Mouse (Mus musculus) forebrain, embryonic 12.5 days (tissue): Measurements from ENCODE around the gene Apc2. TPM values are rescaled to one million over a fixed set of nuclear protein-coding genes. Genes with fewer than 3 reads are reported as not detected.

Experiments used
- ATAC-seq: fragments of 200-750 bp; cut with Nextera tagmentation; 2 replicates; pipeline ENCODE4 v1.8.0; 2017; ENCODE audit warnings: moderate TSS enrichment; ENCODE audit not compliant: low FRiP score
- H3K27ac ChIP-seq: fragments of 300-500 bp; sonication (generic); 2 replicates; pipeline ENCODE4 v1.5.1; 2016; ENCODE audit warnings: mild to moderate bottlenecking
- H3K27me3 ChIP-seq: fragments of 300-500 bp; sonication (generic); 2 replicates; pipeline ENCODE4 v1.6.1; 2016; ENCODE audit warnings: mild to moderate bottlenecking
- H3K36me3 ChIP-seq: fragments of 300-500 bp; sonication (generic); replicated peaks from 2 replicates; pipeline ENCODE4 v1.6.1; 2016; ENCODE audit warnings: mild to moderate bottlenecking
- H3K4me1 ChIP-seq: fragments of 300-500 bp; sonication (generic); 2 replicates; pipeline ENCODE4 v1.6.1; 2016
- H3K4me2 ChIP-seq: fragments of 300-500 bp; sonication (generic); 2 replicates; pipeline ENCODE4 v1.6.1; 2016; ENCODE audit warnings: mild to moderate bottlenecking, moderate library complexity
- H3K4me3 ChIP-seq: fragments of 300-500 bp; sonication (generic); replicated peaks from 2 replicates; pipeline ENCODE4 v1.5.1; 2016; ENCODE audit warnings: mild to moderate bottlenecking
- H3K9ac ChIP-seq: fragments of 300-500 bp; sonication (generic); 2 replicates; pipeline ENCODE4 v1.6.1; 2016; ENCODE audit warnings: mild to moderate bottlenecking
- H3K9me3 ChIP-seq: fragments of 300-500 bp; sonication (generic); 2 replicates; pipeline ENCODE4 v1.6.1; 2016
- WGBS: fragments of 180-500 bp; shearing (Covaris S2); methylation state at CpG from one replicate; pipeline ENCODE4 v1.1.7; 2016; 5-methylcytosine and 5-hydroxymethylcytosine counted together
- microRNA-seq: library from miRNA; unstranded; fragments of <30 nt; microRNA quantifications from one replicate; pipeline ENCODE4, GENCODE M21; 2017
- polyA plus RNA-seq: library from polyadenylated mRNA; unstranded; fragments of >200 nt; fragmentation: Nextera tagmentation; extraction: Ambion mirVana; gene quantifications from 2 replicates; pipeline ENCODE4 v1.2.1, GENCODE M21; 2016

Gene Apc2
- polyA plus RNA-seq, 1 experiment from 2014 or later = 144 TPM

DNA sequence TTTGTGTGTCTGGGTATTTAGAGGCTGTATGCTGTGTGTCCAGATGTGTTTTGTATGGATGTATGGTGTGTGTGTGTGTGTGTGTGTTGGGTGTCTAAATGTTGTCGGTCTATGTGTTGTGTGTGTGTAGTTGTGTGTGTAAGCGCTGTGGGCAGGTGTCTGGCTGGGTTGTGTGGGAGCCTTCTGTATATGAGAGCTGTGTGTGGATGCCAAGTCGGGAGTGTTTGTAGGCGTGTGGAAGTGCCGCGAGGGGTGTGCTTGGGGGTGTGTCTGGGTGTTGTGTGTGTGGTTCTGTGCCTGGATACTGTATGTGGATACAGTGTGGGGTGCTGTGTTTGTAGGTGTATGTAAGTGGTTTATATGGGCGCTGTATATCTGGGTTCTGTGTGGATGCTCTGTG lies 61.6 kb downstream of the Apc2 start:
- no peak for ATAC-seq
- H3K36me3 ChIP-seq = no peaks in the 10 kb centered on the region
- 41% methylated on average over 7 of the region's 7 CpGs for WGBS
- H3K9me3 ChIP-seq = no peaks in the 10 kb centered on the region
- no peak overlapping the region for H3K9ac ChIP-seq
- peaks cover 84% of the 10 kb centered on the region for H3K27me3 ChIP-seq
- H3K4me3 ChIP-seq = peak overlapping the region; percentile 23; the same call in 1 of the 2 replicates
- peak overlapping the region; percentile 38; the same call in 1 of the 2 replicates for H3K4me2 ChIP-seq
- H3K27ac ChIP-seq = no peak overlapping the region
- H3K4me1 ChIP-seq = peaks cover 16% of the 10 kb centered on the region

DNA sequence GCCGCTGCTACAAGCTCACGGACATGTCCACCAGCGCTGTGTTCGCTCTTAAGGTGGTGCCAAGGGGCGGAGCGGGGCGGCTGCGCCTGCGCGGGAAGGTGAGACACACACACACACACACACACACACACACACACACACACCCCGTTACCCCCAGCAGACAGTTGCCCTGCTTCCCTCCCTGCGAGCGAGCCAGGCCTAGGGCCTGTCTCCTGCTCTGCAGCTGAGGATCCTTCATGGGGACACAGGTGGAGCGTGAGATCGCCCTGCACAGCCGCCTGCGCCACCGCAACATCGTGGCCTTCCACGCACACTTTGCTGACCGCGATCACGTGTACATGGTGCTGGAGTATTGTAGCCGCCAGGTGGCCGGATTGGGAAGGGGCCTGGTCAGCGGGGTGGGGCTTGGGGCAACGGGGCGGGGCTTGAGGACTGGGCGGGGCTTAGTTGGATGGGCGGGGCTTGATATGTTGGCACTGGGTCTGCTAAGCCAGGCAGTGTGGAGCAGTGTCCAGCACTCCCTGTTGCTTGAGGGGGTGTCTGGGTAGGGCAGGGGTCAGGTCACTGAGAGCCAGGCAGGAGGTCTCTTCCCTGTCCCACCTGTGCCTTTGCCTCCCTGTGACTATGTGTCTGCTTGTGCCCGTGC lies 62.3 kb downstream of the Apc2 start:
- H3K36me3 ChIP-seq = no peaks in the 10 kb centered on the region
- H3K27me3 ChIP-seq = peaks cover 84% of the 10 kb centered on the region
- 0 out of 2 replicates have a peak overlapping the region, but pooled peaks have one; percentile 33 for H3K9ac ChIP-seq
- WGBS = 4% methylated on average over 31 of the region's 31 CpGs
- 0 out of 2 replicates have a peak, but pooled peaks cover 3% of the 10 kb centered on the region for H3K9me3 ChIP-seq
- 0 out of 2 replicates have a peak, but pooled peaks have one; percentile 33 for ATAC-seq
- no peak overlapping the region for H3K27ac ChIP-seq
- H3K4me1 ChIP-seq = peaks cover 16% of the 10 kb centered on the region
- peak overlapping the region; percentile 23 for H3K4me3 ChIP-seq
- H3K4me2 ChIP-seq = peak overlapping the region; percentile 38

DNA sequence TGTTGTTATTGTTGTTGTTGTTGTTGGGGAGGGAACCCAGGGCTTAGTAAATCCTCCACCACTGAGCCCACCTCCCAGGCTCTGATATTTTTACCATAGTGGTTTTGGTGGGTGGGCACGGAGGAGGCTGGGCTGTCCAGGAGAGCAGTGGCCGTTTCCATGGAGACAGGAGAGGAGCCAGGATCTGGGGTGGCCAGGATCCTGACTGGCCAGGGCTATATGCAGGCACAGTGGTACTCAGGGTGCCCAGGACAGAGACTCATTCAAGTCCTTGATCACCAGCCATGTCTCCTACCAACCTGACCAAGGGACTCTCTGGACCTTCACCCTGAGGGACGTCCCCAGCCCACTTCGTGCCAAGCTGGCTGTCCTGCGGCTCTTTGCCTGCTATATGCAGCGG lies 68.0 kb downstream of the Apc2 start:
- H3K27ac ChIP-seq = no peak overlapping the region
- no peak overlapping the region for H3K4me3 ChIP-seq
- peaks cover 7% of the 10 kb centered on the region for H3K4me1 ChIP-seq
- no peak for ATAC-seq
- no peaks in the 10 kb centered on the region for H3K36me3 ChIP-seq
- H3K4me2 ChIP-seq = no peak overlapping the region
- 0 out of 2 replicates have a peak overlapping the region, but pooled peaks have one; percentile 5 for H3K9ac ChIP-seq
- H3K9me3 ChIP-seq = 0 out of 2 replicates have a peak, but pooled peaks cover 7% of the 10 kb centered on the region
- H3K27me3 ChIP-seq = peaks cover 63% of the 10 kb centered on the region
- 44% methylated on average over 6 of the region's 6 CpGs for WGBS

DNA sequence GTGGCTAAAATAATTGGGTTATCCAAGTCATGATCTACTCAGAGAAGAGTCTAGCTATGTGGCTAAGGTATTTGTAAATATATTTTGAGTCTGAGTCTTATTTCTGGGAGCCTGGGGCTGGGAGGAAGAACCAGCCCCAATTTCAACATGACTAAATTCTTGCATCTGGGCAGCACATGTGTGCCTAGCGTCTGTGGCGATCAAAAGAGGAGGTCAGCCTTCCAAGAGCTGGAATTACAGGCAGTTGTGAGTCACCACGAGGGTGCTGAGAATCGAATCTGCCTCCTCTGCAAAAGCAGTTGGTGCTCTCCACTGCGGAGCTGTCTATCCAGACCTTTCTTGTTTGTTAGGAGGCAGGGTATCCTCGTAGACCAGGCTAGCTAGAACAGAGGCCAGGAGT lies 70.0 kb downstream of the Apc2 start:
- ATAC-seq = no peak
- Histone ChIP-seq H3K27ac (no peak overlapping the region), H3K9ac (no peak overlapping the region), H3K4me1 (peaks cover 7% of the 10 kb centered on the region), H3K27me3 (peaks cover 49% of the 10 kb centered on the region), H3K4me3 (no peak overlapping the region), H3K36me3 (no peaks in the 10 kb centered on the region), H3K4me2 (no peak overlapping the region), H3K9me3 (0 out of 2 replicates have a peak, but pooled peaks cover 8% of the 10 kb centered on the region)
- WGBS = 70% methylated on average over 6 of the region's 6 CpGs

Small RNA genes lying within 50 kb of the gene (microRNA-seq; reads per million reads assigned to microRNA genes)
- gene Mir6911 = 0.97 reads per million

Other genes starting within 250 kb of the Apc2 start
- 434 and 458 TPM in 2 replicates for gene Gpx4, start 248.8 kb upstream of the Apc2 start, polyA plus RNA-seq
- gene Sbno2, start 190.4 kb upstream of the Apc2 start, polyA plus RNA-seq = 14.8 and 16.4 TPM in 2 replicates
- 20.8 and 23.2 TPM in 2 replicates for gene Stk11, start 180.2 kb upstream of the Apc2 start, polyA plus RNA-seq
- gene Atp5d, start 157.3 kb upstream of the Apc2 start, polyA plus RNA-seq = 405 and 428 TPM in 2 replicates
- gene Cbarp, start 155.1 kb upstream of the Apc2 start, polyA plus RNA-seq = 13.2 and 13.8 TPM in 2 replicates
- gene Midn, start 147.7 kb upstream of the Apc2 start, polyA plus RNA-seq = 45.0 and 50.3 TPM in 2 replicates
- gene Cirbp, start 130.0 kb upstream of the Apc2 start, polyA plus RNA-seq = 224 and 240 TPM in 2 replicates
- 11.1 and 11.6 TPM in 2 replicates for gene 1600002K03Rik, start 123.0 kb upstream of the Apc2 start, polyA plus RNA-seq
- gene Efna2, start 116.5 kb upstream of the Apc2 start, polyA plus RNA-seq = 36.4 and 48.9 TPM in 2 replicates
- 55.5 and 58.4 TPM in 2 replicates for gene Mum1, start 69.5 kb upstream of the Apc2 start, polyA plus RNA-seq
- 201 and 216 TPM in 2 replicates for gene Ndufs7, start 46.9 kb upstream of the Apc2 start, polyA plus RNA-seq
- gene Gamt, start 35.0 kb upstream of the Apc2 start, polyA plus RNA-seq = 15.9 and 19.0 TPM in 2 replicates
- gene Dazap1, start 34.5 kb upstream of the Apc2 start, polyA plus RNA-seq = 65.1 and 69.7 TPM in 2 replicates
- gene Rps15, start 3.5 kb upstream of the Apc2 start, polyA plus RNA-seq = 708 and 760 TPM in 2 replicates
- gene 2310011J03Rik, start 24.6 kb downstream of the Apc2 start, polyA plus RNA-seq = 42.6 and 44.4 TPM in 2 replicates
- gene Pcsk4, start 33.5 kb downstream of the Apc2 start, polyA plus RNA-seq = 3.7 and 3.8 TPM in 2 replicates
- 4.1 and 4.4 TPM in 2 replicates for gene Reep6, start 34.0 kb downstream of the Apc2 start, polyA plus RNA-seq
- gene Adamtsl5, start 52.4 kb downstream of the Apc2 start, polyA plus RNA-seq = 0.17 and 0.55 TPM in 2 replicates
- 0.23 and 0.40 TPM in 2 replicates for gene Plk5, start 60.5 kb downstream of the Apc2 start, polyA plus RNA-seq
- gene Mex3d, start 91.7 kb downstream of the Apc2 start, polyA plus RNA-seq = 17.3 and 21.3 TPM in 2 replicates
- gene Mbd3, start 103.6 kb downstream of the Apc2 start, polyA plus RNA-seq = 312 and 327 TPM in 2 replicates
- 371 and 400 TPM in 2 replicates for gene Uqcr11, start 110.9 kb downstream of the Apc2 start, polyA plus RNA-seq
- gene Tcf3, start 137.7 kb downstream of the Apc2 start, polyA plus RNA-seq = 203 and 205 TPM in 2 replicates
- 0.68 and 0.83 TPM in 2 replicates for gene Onecut3, start 198.9 kb downstream of the Apc2 start, polyA plus RNA-seq
- gene Atp8b3, start 243.1 kb downstream of the Apc2 start, polyA plus RNA-seq = 0.46 and 0.64 TPM in 2 replicates